Mouse (Mus musculus) spleen, adult 2 months (tissue): ENCODE data around the gene Trim50.

Experiments
- CTCF ChIP-seq: fragments of 200-500 bp; IDR thresholded peaks from 2 replicates; pipeline ENCODE4 v1.5.1; 2011; ENCODE audit warnings: mild to moderate bottlenecking, inconsistent platforms; ENCODE audit not compliant: insufficient read depth, insufficient read length, insufficient replicate concordance; ENCODE audit errors: extremely low read depth
- POLR2A ChIP-seq: fragments of 200-500 bp; IDR thresholded peaks from 2 replicates; pipeline ENCODE4 v1.6.1; 2011; ENCODE audit warnings: low read depth, low read length, inconsistent platforms

DNA sequence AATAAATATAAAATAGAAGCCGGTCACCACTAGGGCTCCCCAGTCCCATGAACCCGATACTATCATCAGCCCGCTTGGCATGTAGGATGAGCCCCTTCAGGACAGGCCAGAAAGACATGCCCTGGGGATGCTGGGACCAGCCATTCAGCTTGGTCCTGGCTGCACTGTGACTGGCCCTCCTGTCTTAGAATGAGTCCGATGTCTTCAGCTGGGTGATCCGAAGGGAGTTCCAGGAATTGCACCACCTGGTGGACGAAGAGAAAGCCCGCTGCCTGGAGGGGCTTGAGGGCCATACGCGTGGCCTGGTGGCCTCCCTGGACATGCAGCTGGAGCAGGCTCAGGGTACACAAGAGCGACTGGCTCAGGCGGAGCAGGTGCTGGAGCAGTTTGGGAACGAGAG is 10.4 kb downstream of the Trim50 start:
- TF ChIP-seq CTCF (peak; percentile 30; the same call in 1 of the 2 replicates), POLR2A (no peak)
